Mouse (Mus musculus) retina, postnatal 1 day (tissue): Measurements from ENCODE around the gene Ccser1.

ENCODE experiments used
- DNase-seq: peaks from one replicate; pipeline ENCODE4 v3.0.0-alpha.2; 2012

Gene Ccser1

DNA sequence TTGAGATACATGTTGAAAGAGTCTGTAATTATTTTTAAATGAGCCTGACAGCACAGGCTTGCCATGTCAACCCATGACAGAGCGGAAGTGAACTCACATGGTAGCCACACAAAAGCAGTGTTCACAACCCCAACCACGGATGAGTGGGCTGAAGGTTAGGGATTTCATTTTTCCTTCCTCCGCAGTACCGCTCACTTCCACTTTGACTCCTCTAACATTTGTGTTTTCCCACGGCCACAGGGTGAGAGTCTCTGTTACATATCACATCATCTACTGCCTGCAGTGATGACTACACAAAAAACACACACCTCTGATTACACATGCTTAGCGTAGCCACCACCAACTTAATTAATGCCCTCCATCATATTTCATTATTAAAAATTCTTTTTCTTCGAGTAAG lies 120.9 kb downstream of the Ccser1 start:
- DNase-seq, result no peak

- peak; percentile 26 for DNase-seq
Observed at GRCm38 (mm10) chr6:61301631-61302030, 121.5 kb downstream of the Ccser1 start.

DNA sequence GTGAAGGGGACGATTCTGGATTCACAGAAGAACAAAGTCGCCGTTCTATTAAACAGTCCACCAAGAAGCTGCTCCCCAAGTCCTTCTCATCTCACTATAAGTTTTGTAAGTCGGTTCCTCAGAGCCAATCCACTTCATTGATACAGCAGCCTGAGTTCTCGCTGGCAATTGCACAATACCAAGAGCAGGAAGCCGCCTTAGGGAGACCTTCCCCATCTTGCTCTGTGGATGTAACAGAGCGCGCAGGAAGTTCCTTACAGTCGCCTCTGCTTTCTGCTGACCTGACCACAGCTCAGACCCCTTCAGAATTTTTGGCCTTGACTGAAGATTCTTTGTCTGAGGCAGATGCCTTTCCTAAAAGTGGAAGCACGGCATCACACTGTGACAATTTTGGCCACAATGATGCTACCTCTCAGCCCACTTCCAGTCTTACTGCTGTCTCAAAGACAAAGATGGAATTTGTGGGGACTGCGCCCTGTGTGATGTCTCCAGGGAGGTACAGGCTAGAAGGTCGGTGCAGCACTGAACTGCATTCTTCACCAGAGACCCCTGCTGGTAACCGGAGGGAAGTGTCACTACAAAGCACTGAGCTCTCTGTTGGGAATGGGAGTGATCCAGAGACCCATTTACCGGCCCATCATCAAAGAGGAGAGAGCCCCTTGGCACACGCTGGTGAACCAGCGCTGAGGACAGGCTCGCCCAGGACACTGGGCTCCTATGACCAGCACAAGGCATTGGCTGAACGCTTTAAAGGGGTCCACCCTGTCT lies 131.4 kb downstream of the Ccser1 start:
- DNase-seq, result no peak

DNA sequence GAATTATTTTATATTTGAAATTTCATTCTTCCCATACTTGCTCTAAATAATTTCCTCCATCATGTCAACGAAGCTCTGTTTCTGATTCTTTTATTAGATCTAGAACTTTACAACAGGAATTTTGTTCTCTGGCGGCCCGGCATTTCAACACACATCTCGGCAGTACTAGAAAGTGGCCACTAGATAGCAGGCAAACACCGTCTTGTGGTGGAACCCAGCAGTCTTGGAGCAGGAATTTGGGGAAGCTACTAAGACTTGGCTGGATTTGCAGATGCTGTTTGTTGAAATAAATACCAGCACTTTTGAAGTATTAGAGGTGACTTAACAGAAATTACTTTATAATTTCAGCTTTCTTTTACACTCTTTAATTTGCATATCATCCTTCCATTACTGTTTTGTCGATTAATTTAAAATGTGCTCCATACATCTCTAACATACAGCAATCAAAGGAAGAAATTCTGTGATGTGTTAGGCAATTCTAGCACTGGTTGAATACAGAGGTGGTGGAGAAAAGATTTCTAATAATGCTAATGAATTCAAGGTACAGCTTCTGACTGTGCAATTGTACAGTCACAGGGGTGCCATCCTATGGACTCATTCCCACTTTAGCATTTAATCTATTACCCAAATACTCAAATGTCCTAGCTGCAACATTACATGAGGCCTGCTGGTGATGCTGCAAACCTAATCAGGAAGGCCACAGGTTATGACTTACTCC lies 135.9 kb downstream of the Ccser1 start:
- DNase-seq, result peak; percentile 68

- DNase-seq, result no peak
Observed at GRCm38 (mm10) chr6:61320842-61321241, 140.7 kb downstream of the Ccser1 start.

- peak; percentile 55 for DNase-seq
Observed at GRCm38 (mm10) chr6:61322328-61322727, 142.2 kb downstream of the Ccser1 start.

GRCm38 (mm10) chr6:61326131-61326530 lies 146.0 kb downstream of the Ccser1 start:
- no peak for DNase-seq

DNA sequence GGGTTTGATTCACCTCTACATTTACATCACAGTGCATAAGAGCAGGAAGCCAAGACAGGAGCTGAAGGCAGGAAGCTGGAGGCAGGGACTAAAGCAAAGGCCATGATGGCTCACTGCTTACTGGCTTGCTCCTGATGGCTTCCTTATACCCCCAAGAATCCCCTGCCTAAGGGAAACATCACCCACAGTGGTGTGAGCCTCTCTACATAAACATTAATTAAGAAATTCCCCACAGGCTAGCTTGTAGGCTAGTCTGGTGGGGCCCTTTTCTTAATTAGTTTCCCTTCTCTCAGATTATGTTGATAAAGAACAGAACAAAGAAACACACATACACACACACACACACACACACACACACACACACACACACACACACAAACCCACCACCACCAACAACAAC lies 148.9 kb downstream of the Ccser1 start:
- DNase-seq, result no peak

- no peak for DNase-seq
Observed at GRCm38 (mm10) chr6:61329593-61330540, 149.7 kb downstream of the Ccser1 start.

GRCm38 (mm10) chr6:61334466-61334865 lies 154.3 kb downstream of the Ccser1 start:
- DNase-seq, result no peak

DNA sequence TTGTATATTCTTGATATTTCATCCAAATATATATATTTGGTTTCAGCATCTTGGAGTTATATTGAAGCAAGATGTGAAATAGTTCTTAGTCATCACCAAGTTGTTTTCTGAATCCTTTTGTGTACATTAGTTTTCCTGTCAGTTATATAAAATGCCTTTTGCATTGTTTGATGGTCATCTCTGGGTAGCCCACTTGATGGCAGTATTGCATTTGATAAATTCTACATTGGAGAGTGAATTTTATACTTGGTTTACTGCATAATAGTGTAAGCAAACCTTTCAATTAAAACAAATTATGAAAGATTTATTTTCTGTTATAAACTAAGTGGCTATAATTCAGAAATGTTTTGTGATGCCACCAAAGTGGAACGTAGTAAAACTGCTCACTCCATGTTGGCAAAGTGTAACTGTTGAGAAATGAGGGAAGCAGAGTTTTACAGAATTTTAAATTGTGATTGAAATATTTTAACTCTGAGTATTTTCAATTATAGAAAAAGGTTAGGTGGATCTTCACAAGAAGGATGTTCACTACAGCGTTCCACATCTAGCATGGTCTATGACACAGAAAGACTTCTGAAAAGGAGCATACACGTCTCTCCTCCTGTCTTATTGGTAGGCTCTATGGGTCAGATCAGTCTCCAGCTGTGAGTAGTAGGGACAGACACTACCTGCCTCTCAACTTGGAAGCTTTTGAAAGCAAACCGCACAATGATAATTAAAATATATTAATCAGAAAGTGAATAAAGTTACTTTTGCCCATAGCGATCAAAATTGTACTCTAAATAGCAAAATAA lies 167.1 kb downstream of the Ccser1 start:
- DNase-seq, result peak; percentile 38

GRCm38 (mm10) chr6:61363722-61364121 lies 183.6 kb downstream of the Ccser1 start:
- no peak for DNase-seq

GRCm38 (mm10) chr6:61382526-61382925 lies 202.4 kb downstream of the Ccser1 start:
- peak; percentile 65 for DNase-seq

- no peak for DNase-seq
Observed at GRCm38 (mm10) chr6:61382991-61383390, 202.9 kb downstream of the Ccser1 start.

- peak; percentile 52 for DNase-seq
Observed at GRCm38 (mm10) chr6:61387046-61387445, 206.9 kb downstream of the Ccser1 start.

DNA sequence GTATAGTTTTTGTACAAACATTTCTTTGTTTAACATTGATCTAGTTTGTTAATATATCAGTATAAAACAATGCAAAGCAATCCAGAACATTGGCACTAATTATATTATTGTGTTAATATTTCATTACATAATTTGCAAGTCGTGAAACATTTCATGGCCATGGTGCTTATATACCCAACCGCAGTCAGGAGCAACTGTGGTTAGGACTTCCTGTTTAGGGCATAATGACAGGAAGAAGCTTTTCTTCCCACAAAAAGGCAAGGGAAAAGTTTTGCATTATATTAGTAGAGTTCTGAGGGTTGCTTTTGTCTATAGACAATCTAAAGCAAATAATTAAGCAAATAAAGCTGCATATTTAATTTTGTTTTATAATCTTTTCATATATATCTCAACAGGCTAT lies 247.4 kb downstream of the Ccser1 start:
- DNase-seq, result no peak

- peak; percentile 6 for DNase-seq
Observed at GRCm38 (mm10) chr6:61430881-61431725, 251.0 kb downstream of the Ccser1 start.

- DNase-seq, result no peak
Observed at GRCm38 (mm10) chr6:61431726-61431984, 251.5 kb downstream of the Ccser1 start.

GRCm38 (mm10) chr6:61432167-61432566 lies 252.0 kb downstream of the Ccser1 start:
- DNase-seq, result no peak

- DNase-seq, result no peak
Observed at GRCm38 (mm10) chr6:61432703-61433102, 252.6 kb downstream of the Ccser1 start.

- no peak for DNase-seq
Observed at GRCm38 (mm10) chr6:61438165-61438564, 258.0 kb downstream of the Ccser1 start.
